Mouse (Mus musculus) G1E (cell line): ENCODE measurements at regions not wholly inside any gene's neighbourhood (a gene's known extent, or its start where the extent isn't known, plus 50 kb on each side); places are given as distances from the start of the nearest gene placed in this dataset.

Experiments
- CTCF ChIP-seq: IDR thresholded peaks from 2 replicates; pipeline ENCODE4 v1.5.1; 2012; ENCODE audit warnings: low read depth, low read length, inconsistent platforms, mixed read lengths
- GATA1 ChIP-seq: IDR thresholded peaks from 2 replicates; pipeline ENCODE4 v1.6.1; 2012; ENCODE audit warnings: borderline replicate concordance, low read length, inconsistent platforms, mixed read lengths
- TAL1 ChIP-seq: conservative IDR thresholded peaks from 2 replicates; pipeline ENCODE4 v1.6.1; 2012; ENCODE audit warnings: low read depth, low read length, inconsistent platforms, mixed read lengths

GRCm38 (mm10) chr4:7583851-7584250, 655.0 kb downstream of the Car8 start:
- no peak for TF ChIP-seq TAL1
- no peak for TF ChIP-seq CTCF
- no peak for TF ChIP-seq GATA1
